Mouse (Mus musculus) thymus, postnatal 25 days (tissue): ENCODE data around the gene Helz.

Experiments
- DNase-seq: peaks from one replicate; pipeline ENCODE4 v3.0.0; 2022

Gene Helz

GRCm38 (mm10) chr11:107731498-107731897 is 183.8 kb downstream of the Helz start:
- DNase-seq = no peak

DNA sequence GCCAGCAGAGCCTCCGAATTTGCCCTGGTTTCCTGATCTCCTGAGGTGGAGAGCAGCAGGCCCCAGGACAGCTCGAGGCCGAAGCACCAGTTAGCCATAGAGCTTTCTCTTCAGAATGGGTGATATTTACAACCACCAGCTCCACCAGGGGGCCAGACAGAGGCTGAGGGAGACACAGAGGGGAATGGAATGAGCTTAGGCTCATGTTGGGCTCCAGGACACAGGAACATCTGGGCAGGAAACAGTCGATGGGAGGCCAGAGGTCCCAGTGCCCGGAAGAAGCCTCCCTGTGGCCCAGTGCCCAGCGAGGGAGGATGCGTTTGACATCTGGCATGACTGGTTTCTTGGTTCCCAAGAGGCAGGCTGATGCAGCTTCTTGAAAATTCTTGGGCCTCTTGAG is 186.4 kb downstream of the Helz start:
- no peak for DNase-seq

DNA sequence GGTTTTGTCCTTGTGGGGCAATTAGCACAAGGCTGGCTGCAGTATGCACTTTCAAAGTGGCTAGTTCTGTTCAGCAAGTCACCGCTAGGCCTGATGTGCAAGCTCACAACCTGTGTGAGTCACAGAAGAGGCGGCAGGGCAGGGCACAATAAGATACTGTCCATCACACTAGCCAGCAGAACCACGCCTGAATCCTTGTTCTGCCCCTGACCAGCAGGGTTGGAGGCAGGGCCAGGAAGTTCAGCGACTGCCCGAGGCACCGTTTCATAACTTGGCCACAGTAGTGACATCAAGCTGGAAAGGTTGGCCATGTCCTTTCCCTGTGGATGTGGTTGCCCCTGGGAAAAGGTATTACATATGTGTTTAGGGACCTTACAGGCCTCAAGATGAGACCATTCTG is 190.2 kb downstream of the Helz start:
- no peak for DNase-seq

DNA sequence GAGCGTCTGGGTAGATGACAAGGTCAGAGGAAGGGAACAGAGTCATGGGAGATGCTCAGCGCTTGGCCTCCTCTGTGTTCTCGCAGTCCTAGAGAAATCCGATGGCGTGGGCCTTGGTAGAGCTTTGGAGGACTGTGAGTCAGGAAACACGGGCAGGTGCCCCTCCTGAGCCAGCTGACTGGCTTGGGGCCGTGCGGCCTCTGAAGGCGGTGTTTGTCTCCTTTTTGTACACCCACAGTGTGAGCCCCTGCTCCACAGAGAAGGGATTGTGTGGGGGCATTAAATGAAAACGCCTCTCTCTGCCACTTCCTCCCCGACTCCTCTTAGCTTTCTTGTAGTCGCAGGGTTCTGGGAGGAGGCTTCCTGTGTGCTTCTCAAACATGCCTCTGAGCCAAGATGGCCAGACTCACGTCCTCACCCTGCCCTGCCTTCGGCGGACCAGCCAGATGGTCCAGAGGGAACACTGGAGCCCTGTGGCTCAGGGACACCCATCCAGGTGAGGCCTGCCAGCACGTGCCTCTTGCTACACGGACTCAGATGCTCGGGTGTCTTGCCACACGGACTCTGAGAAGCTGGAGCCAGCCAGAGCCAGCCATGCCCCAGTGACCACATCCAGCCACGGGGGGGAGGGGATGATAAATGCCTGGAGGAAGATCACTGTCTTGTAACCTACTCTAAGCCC is 190.8 kb downstream of the Helz start:
- no peak for DNase-seq

DNA sequence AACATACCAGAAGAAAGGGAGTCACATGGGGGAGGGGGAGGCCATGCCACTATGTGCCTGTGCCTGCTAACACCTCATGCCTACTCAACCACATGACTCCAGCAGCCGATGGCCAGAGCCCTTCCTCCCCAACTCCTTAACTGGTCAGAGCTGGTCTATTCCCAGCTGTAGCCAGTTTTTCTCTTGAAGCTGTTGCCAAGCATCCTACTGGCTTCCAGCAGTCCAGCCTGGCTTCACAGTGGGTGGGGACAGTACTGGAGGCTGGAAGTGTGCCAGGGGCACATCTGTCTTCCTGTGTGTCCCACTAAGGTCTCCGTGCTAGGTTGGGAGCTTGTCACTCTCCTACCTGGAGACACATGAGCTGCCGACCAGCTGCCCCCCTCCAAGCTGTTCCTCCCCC is 195.4 kb downstream of the Helz start:
- no peak for DNase-seq
